Mouse (Mus musculus): ENCODE results near the gene Bves. TPM values are rescaled to one million over a fixed set of nuclear protein-coding genes. Genes with fewer than 3 reads are reported as not detected.

Bves gene
- total RNA-seq, 2 experiments from 2014 or later = 83.4 to 85.3 TPM

GRCm38 (mm10) chr10:45356091-45356490 lies 20.5 kb downstream of the Bves start:
- DNase-seq = no peak

GRCm38 (mm10) chr10:45363396-45363795 lies 27.8 kb downstream of the Bves start:
- DNase-seq = peak; percentile 58

- no peak for DNase-seq
These were observed 31.6 kb downstream of the Bves start for GRCm38 (mm10) chr10:45366987-45367705.

GRCm38 (mm10) chr10:45369639-45370038 lies 34.1 kb downstream of the Bves start:
- no peak for DNase-seq

- no peak for DNase-seq
These were observed 35.0 kb downstream of the Bves start for GRCm38 (mm10) chr10:45370545-45370944.

- DNase-seq = peak; percentile 79
These were observed 37.6 kb downstream of the Bves start for GRCm38 (mm10) chr10:45372994-45373692.

GRCm38 (mm10) chr10:45378269-45378668 lies 42.7 kb downstream of the Bves start:
- no peak for DNase-seq

- no peak for DNase-seq
These were observed 46.5 kb downstream of the Bves start for GRCm38 (mm10) chr10:45381937-45382636.

- DNase-seq = no peak
These were observed 47.0 kb downstream of the Bves start for GRCm38 (mm10) chr10:45382637-45382958.

- no peak for DNase-seq
These were observed 62.6 kb downstream of the Bves start for GRCm38 (mm10) chr10:45398211-45398610.

GRCm38 (mm10) chr10:45399702-45400243 lies 64.2 kb downstream of the Bves start:
- DNase-seq = no peak

- DNase-seq = no peak
These were observed 75.2 kb downstream of the Bves start for GRCm38 (mm10) chr10:45410624-45411341.

- DNase-seq = no peak
These were observed 76.2 kb downstream of the Bves start for GRCm38 (mm10) chr10:45411741-45412140.

GRCm38 (mm10) chr10:45412144-45412543 lies 76.6 kb downstream of the Bves start:
- no peak for DNase-seq

Other genes with a start within 250 kb of the Bves start
- 10 to 100 TPM; 35.3 to 39.5 TPM for gene Popdc3, start 157.7 kb upstream of the Bves start, total RNA-seq (2021)
- gene Lin28b, start 150.6 kb downstream of the Bves start, total RNA-seq (2021) = under 1 TPM; 0.74 TPM
- gene Hace1, start 242.1 kb downstream of the Bves start, total RNA-seq (2021) = 10 to 100 TPM; 13.9 to 14.5 TPM

Measured in heart, postnatal 4 days (tissue).